Mouse (Mus musculus): ENCODE data around the gene Zfp541. TPM values are rescaled to one million over a fixed set of nuclear protein-coding genes. Genes with fewer than 3 reads are reported as not detected.

Zfp541 gene
- polyA plus RNA-seq, 1 experiment from 2014 or later: 0.06 TPM

DNA sequence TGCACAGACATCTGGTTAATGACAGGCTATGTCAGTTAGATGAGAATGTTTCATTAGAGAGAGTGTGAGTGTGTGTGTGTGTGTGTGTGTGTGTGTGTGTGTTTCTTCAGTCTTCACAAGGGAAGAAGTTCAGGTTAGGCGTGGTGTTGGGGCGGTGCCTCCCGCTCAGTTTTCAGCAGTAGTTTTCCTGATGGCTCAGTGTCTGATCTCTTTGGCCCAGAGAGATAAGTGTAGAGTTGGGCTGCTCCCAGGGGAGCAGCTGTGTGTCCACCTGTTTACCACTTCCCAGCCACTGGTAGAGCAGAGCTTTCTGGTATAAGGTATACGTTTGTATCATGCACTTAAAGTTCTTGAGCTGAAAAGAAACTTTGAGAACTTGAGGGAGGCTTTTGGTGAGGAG lies 38.3 kb downstream of the Zfp541 start:
- ATAC-seq (ENCODE audit: low FRiP score, low read depth): no peak
- H3K9ac ChIP-seq: peak overlapping the region; percentile 93; the same call in 1 of the 2 replicates
- H3K4me2 ChIP-seq: peak overlapping the region; percentile 72
- WGBS: 97% methylated on average over 4 of the region's 4 CpGs
- H3K4me3 ChIP-seq: peak overlapping the region; percentile 90; the same call in 1 of the 2 replicates
- no peak overlapping the region for H3K27ac ChIP-seq (replicated peaks)
- H3K36me3 ChIP-seq: no peaks in the 10 kb centered on the region
- H3K27me3 ChIP-seq: no peaks in the 10 kb centered on the region
- no peaks in the 10 kb centered on the region for H3K9me3 ChIP-seq
- peaks cover 56% of the 10 kb centered on the region for H3K4me1 ChIP-seq (replicated peaks)

DNA sequence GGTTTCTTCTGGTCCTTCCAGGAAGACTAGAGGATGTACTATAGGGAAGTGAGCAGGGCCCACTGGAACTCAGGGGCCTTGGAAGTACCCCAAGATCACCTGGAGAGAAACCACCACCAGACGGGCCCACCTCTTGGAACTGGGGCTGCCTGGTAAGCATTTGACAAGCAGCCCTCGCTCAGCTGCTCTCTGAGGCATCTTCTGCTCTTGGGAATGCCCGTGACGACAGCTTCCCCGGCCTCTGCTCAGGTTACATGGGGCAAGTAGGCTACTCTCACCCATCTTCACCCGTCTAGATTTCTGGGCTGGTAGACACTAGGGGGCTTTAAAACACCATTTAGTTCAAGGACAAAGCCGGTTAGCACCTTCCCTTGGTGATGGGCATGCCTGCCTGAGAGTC lies 39.5 kb downstream of the Zfp541 start:
- Histone ChIP-seq H3K4me1 (replicated peaks) (peaks cover 56% of the 10 kb centered on the region), H3K9ac (no peak overlapping the region), H3K4me3 (no peak overlapping the region), H3K27ac (replicated peaks) (no peak overlapping the region), H3K9me3 (no peaks in the 10 kb centered on the region), H3K36me3 (no peaks in the 10 kb centered on the region), H3K27me3 (no peaks in the 10 kb centered on the region), H3K4me2 (no peak overlapping the region)
- ATAC-seq (ENCODE audit: low FRiP score, low read depth): no peak
- 81% methylated on average over 7 of the region's 7 CpGs for WGBS

DNA sequence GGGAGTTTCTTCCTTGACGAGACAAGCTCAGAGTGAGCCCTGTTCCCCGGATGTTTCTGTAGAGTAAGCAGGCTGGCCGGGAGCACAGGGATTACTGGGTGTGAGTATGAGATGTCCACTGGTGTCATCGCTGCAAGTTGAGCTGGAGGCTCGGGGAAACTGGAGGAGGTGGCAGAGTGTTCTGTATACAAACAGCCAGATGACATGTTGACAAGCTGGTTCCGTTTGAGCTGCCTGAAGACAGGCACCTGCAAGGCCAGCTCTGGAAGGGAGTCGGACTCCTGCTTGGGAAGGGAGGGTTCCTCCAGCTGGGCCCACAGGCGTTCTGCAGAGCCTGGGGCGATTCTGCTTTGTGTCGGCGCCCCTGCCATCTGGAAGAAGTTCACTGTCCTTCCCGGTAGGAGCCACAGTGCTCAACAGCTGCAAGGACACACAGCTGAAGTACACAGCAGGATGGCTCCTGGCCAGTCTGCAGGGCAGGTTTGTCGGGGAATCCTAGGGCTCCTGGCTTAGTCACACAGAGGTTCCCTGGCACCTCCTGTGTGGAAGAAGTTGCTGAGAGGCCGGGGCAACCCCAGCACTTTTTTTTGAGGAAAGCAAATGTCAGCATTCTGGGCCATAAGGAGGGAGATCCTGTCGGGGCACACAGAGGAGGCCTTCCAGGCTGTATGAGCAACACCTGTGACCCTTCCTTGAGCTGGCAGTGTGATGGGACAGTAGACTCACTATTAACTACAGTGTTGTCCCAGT lies 40.3 kb downstream of the Zfp541 start:
- H3K4me1 ChIP-seq (replicated peaks): peaks cover 56% of the 10 kb centered on the region
- H3K27me3 ChIP-seq: no peaks in the 10 kb centered on the region
- H3K36me3 ChIP-seq: no peaks in the 10 kb centered on the region
- no peak overlapping the region for H3K4me3 ChIP-seq
- no peak for ATAC-seq (ENCODE audit: low FRiP score, low read depth)
- H3K9me3 ChIP-seq: no peaks in the 10 kb centered on the region
- no peak overlapping the region for H3K4me2 ChIP-seq
- no peak overlapping the region for H3K9ac ChIP-seq
- H3K27ac ChIP-seq (replicated peaks): no peak overlapping the region
- 70% methylated on average over 15 of the region's 15 CpGs for WGBS

DNA sequence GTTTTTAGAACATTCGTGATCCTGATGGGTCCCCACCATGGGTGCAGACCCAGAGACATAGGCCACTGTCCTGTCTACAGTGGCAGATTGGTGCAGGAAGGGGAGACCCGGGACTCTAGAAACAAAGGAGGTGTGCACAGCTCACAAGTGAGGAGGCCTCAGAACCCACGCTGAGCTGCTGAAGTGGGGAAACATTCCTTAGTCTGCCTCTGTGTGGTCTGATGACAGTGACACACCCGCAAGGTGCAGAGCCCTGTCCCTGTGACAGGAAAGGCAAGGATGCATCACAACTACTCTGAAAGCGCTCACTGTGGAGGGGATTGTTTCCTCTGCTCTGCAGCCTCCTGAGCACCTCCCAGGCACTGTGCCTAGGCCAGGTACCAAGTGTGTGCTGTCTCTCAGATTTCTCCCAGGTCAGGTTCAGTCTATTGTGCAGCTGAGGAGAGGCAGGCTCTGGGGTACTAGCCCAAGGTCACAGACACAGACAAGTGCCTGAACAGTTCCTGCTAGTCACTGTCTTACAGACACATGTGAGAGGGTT lies 41.1 kb downstream of the Zfp541 start:
- H3K36me3 ChIP-seq: peaks cover 8% of the 10 kb centered on the region
- ATAC-seq (ENCODE audit: low FRiP score, low read depth): no peak
- H3K4me3 ChIP-seq: no peak overlapping the region
- H3K4me1 ChIP-seq (replicated peaks): peaks cover 53% of the 10 kb centered on the region
- H3K27ac ChIP-seq (replicated peaks): no peak overlapping the region
- H3K9me3 ChIP-seq: no peaks in the 10 kb centered on the region
- no peaks in the 10 kb centered on the region for H3K27me3 ChIP-seq
- no peak overlapping the region for H3K9ac ChIP-seq
- no peak overlapping the region for H3K4me2 ChIP-seq
- 89% methylated on average over 5 of the region's 5 CpGs for WGBS

DNA sequence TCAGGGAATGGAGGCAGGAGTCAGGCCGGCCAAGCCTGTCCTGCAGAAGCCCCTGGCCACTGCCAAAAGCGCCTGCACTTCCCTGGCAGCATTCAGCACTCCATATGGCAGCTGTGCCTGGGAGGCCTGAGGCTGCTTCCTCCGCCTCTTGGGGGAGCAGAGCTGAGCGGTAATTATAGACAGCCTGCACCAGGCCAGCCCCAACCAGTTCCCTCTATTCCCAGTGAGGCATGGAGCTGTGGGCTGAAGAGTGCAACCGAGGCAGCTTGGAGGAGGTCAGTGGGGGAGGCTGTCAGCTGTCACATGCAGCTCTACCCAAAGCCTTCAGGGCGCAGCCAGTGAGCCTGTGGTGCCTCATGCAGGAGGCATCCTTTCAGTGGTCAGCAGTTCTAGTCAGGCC lies 42.1 kb downstream of the Zfp541 start:
- Histone ChIP-seq H3K9me3 (no peaks in the 10 kb centered on the region), H3K9ac (no peak overlapping the region), H3K36me3 (peaks cover 16% of the 10 kb centered on the region), H3K4me1 (replicated peaks) (peaks cover 52% of the 10 kb centered on the region), H3K27ac (replicated peaks) (0 out of 2 replicates have a peak overlapping the region, but pooled peaks have one; percentile 52), H3K27me3 (no peaks in the 10 kb centered on the region), H3K4me3 (no peak overlapping the region), H3K4me2 (no peak overlapping the region)
- ATAC-seq (ENCODE audit: low FRiP score, low read depth): peak; percentile 50
- WGBS: 48% methylated on average over 6 of the region's 6 CpGs

DNA sequence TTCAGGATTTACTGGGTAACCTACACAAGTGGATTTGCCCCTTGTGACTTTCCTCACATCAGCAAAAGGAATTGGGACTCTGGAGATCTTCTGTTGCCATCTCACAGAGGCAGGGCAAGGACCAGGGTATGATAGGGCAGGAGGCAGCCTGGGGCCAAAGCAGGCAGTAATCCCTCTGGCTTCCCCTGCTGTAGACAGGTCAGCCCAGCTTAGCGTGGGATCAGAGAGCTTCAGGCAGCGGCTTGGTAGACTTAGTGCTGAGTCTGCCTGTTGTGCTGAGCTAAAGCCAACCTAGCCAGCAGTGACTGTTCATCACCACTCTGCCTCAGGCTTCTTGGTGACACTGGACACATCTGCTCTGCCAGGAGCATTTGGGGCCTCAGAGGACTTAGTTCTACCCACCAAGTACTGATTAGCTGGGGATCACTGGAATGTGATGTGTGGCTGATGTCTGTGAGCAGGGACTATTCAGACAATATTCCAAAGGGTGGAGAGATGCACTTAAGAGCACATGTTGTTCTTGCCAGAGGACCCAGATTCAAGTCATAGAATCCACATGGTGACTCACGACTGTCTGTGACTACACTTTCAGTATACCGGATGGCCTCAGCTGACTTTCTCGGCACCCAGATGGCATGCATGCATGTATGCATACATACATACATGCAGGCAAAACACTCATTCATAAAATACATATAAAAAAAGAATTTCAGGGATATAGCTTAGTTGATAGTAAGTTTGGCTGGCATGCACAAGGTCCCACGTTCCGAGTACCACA lies 43.2 kb downstream of the Zfp541 start:
- WGBS: 83% methylated on average over 7 of the region's 7 CpGs
- Histone ChIP-seq H3K9ac (no peak overlapping the region), H3K27me3 (no peaks in the 10 kb centered on the region), H3K4me1 (replicated peaks) (peaks cover 43% of the 10 kb centered on the region), H3K9me3 (no peaks in the 10 kb centered on the region), H3K4me2 (no peak overlapping the region), H3K27ac (replicated peaks) (no peak overlapping the region), H3K36me3 (peaks cover 27% of the 10 kb centered on the region), H3K4me3 (no peak overlapping the region)
- ATAC-seq (ENCODE audit: low FRiP score, low read depth): no peak

DNA sequence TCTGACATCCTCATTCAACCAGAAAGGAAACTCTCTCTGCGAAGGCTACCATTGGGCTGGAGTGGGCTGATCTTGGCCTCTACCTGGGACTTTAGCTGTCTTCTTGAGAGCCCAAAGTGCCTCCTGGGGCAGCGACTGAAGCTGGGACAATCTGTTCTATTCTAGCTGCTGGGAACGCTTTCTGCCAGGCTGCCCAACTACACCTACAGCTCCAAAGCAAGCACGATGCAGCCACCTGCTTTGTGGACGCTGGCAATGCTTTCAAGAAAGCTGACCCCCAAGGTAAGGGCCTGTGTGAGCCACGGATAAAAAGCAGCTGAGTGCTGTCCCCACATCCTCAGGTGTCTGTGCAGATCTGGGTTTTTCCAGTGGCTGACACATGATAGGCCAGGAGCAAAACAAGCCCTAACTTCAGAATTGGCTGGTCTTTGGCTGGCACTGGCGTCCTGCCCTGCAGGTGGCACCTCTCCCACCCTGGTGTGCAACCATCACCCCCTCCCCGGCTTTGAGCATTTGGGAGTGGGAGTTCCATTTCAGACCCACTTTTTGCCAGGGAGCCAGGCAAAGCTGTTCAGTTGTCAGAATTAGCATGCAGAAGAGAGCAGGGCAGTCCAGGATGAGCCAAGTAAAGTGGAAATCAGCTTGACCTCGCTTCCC lies 47.4 kb downstream of the Zfp541 start:
- H3K9ac ChIP-seq: no peak overlapping the region
- H3K9me3 ChIP-seq: no peaks in the 10 kb centered on the region
- H3K27ac ChIP-seq (replicated peaks): no peak overlapping the region
- peaks cover 3% of the 10 kb centered on the region; the same call in 1 of the 2 replicates for H3K4me1 ChIP-seq (replicated peaks)
- H3K4me2 ChIP-seq: no peak overlapping the region
- peaks cover 66% of the 10 kb centered on the region for H3K36me3 ChIP-seq
- no peak for ATAC-seq (ENCODE audit: low FRiP score, low read depth)
- no peaks in the 10 kb centered on the region for H3K27me3 ChIP-seq
- no peak overlapping the region for H3K4me3 ChIP-seq
- 93% methylated on average over 9 of the region's 9 CpGs for WGBS

DNA sequence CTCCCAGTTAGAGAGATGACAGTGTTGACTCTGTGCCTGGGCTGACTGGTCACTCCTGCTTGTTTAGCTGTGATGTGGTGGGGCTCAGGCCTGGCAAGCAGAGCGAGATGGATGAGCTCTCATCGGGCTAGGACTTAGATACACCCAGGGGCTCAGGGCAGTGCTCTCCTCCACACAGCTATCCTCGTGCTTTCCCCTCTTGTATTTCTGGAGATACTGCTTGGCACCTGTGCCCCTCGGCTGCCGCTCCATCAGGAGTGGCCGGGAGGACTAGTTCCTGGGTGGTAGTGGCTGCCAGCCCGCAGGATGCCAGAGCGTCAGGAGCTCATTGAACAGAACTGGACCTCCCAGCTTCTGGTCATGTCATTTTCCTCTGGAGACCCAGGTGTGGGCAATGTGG lies 48.5 kb downstream of the Zfp541 start:
- Histone ChIP-seq H3K9ac (no peak overlapping the region), H3K4me3 (no peak overlapping the region), H3K27ac (replicated peaks) (no peak overlapping the region), H3K27me3 (no peaks in the 10 kb centered on the region), H3K4me2 (no peak overlapping the region), H3K4me1 (replicated peaks) (no peaks in the 10 kb centered on the region), H3K9me3 (no peaks in the 10 kb centered on the region), H3K36me3 (peaks cover 78% of the 10 kb centered on the region)
- 97% methylated on average over 8 of the region's 8 CpGs for WGBS
- ATAC-seq (ENCODE audit: low FRiP score, low read depth): no peak

DNA sequence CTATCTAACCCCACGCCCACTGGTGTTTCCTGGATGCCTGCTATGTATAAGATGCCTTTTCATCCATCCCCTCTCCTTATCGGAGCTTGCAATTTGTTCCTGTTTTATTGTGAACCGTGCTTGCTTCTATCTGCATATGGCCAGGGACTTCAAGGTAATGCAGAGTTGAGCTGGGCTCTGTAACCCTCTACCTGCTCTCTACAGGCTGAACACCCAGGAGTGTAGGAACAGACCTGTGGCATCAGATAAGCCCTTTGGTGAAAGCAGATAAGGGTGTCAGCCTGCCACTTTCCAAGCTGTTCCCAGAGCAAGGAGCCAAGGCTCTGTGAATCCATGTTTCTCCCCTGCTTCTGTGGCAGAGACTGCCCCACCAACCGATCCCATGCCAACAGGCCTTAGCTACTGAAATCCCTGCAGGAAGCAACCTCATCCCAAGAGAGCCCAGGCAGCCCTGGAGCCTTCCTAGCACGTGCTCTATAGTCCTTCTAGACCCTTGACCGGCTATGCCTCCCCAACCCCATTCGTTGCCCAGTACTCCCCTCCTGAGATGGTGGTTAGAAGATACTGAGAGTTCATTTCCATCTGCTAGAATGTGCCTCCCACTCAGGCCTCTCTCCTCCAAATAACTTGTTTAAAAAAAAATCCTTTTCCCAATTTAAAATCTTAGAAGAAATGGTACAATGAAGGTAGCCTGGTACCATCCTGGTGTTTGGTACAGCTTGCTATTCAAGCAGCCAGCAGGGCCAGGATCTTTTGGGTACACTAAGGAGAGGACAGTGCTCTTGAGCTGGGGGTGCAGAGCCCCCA lies 49.9 kb downstream of the Zfp541 start:
- no peaks in the 10 kb centered on the region for H3K4me1 ChIP-seq (replicated peaks)
- H3K9ac ChIP-seq: no peak overlapping the region
- no peak overlapping the region for H3K4me3 ChIP-seq
- H3K36me3 ChIP-seq: peaks cover 90% of the 10 kb centered on the region
- H3K9me3 ChIP-seq: no peaks in the 10 kb centered on the region
- no peak overlapping the region for H3K4me2 ChIP-seq
- H3K27me3 ChIP-seq: no peaks in the 10 kb centered on the region
- no peak overlapping the region for H3K27ac ChIP-seq (replicated peaks)
- WGBS: 93% methylated on average over 7 of the region's 7 CpGs
- no peak for ATAC-seq (ENCODE audit: low FRiP score, low read depth)

DNA sequence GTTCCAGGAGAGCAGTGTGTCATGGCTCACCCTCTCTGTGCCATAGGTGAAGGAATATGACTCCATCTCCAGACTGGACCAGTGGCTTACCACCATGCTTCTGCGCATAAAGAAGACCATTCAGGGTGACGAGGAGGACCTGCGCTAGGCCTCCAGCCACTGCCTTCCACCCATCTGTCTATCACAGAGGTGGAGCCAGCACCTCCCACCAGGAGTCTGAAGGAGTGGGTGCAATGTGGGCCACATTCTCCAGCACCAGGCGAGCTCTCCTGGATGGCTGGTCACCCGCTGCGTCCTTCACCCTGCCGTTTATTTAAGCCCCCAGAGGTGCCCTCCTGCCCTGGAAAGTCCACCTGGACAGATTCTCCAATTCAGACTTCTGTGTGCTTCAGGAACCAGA lies 54.8 kb downstream of the Zfp541 start:
- H3K27me3 ChIP-seq: no peaks in the 10 kb centered on the region
- H3K4me3 ChIP-seq: no peak overlapping the region
- WGBS: 98% methylated on average over 7 of the region's 7 CpGs
- no peak overlapping the region for H3K27ac ChIP-seq (replicated peaks)
- no peaks in the 10 kb centered on the region for H3K9me3 ChIP-seq
- H3K36me3 ChIP-seq: peaks cover 63% of the 10 kb centered on the region
- ATAC-seq (ENCODE audit: low FRiP score, low read depth): no peak
- H3K4me2 ChIP-seq: no peak overlapping the region
- H3K4me1 ChIP-seq (replicated peaks): peaks cover 15% of the 10 kb centered on the region
- H3K9ac ChIP-seq: no peak overlapping the region

DNA sequence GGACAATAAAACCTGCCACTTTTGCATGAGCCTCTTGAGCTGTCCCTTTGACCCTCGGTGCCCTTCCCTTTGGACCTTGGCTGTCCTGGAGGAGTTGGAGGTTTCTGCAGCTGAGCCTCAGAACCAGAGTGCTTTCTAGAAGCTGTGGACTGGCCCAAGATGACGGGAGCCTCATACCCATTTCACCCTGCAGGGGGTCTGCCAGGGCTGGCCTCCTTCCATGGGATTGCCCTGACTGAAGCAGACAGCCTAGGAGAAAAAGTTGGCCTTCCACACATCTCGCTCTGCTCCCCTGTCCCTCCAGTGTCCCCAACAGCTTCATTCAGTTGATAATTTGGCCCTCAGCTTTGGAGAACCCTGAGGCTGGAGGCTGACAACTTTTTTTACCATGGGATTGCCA lies 55.5 kb downstream of the Zfp541 start:
- Histone ChIP-seq H3K27ac (replicated peaks) (no peak overlapping the region), H3K36me3 (peaks cover 56% of the 10 kb centered on the region), H3K4me3 (no peak overlapping the region), H3K4me2 (no peak overlapping the region), H3K9me3 (no peaks in the 10 kb centered on the region), H3K27me3 (no peaks in the 10 kb centered on the region), H3K9ac (no peak overlapping the region), H3K4me1 (replicated peaks) (peaks cover 15% of the 10 kb centered on the region)
- ATAC-seq (ENCODE audit: low FRiP score, low read depth): no peak
- WGBS: 77% methylated on average over 3 of the region's 3 CpGs

Measured in hindbrain, embryonic 15.5 days (tissue).